Mouse (Mus musculus): ENCODE data around the gene Heatr5b.

DNA sequence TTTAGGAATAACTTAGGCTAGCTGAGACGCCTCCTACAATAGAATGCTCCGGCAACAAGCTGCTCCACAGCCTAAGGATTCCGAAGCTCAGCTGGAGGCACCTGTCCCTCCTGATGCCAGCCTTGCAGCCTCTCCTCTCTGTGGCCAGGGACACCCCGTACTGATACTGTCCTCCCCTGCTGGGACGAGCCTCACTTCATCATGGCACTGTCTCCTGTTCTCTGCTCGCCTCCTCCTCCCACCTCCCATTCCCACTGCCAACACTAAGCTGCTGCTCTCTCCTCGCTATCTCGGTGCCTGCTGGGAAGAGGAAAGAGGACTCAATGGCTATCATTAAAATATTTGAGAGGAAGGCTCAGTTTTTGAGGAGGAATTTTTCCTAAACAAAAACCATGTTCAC lies 67.6 kb downstream of the Heatr5b start:
- no peak for TF ChIP-seq CTCF (IDR thresholded peaks at IDR 0.05)
- peak; percentile 31; the same call in 1 of the 2 replicates for TF ChIP-seq POLR2A (IDR thresholded peaks at IDR 0.05; ENCODE audit: insufficient read depth, low read depth, low read length)
- no peak for TF ChIP-seq EP300 (IDR thresholded peaks at IDR 0.05; ENCODE audit: insufficient read depth, low read depth, low read length)
